Mouse (Mus musculus) ES-E14 (cell line): ENCODE measurements around the gene Chn1.

Source experiments
- CHD2 ChIP-seq: IDR thresholded peaks from 2 replicates; pipeline ENCODE4 v1.6.1; 2014; ENCODE audit warnings: mild to moderate bottlenecking, low read depth, low read length, inconsistent platforms
- HCFC1 ChIP-seq: IDR thresholded peaks from 2 replicates; pipeline ENCODE4 v1.6.1; 2012; ENCODE audit warnings: low read length, inconsistent platforms, borderline replicate concordance; ENCODE audit not compliant: insufficient read depth
- MAFK ChIP-seq: IDR thresholded peaks from 2 replicates; pipeline ENCODE4 v1.6.1; 2014; ENCODE audit warnings: mild to moderate bottlenecking, low read depth, low read length, inconsistent platforms; ENCODE audit not compliant: insufficient read depth

- TF ChIP-seq CHD2 (no peak), MAFK (no peak), HCFC1 (no peak)
Observed at GRCm38 (mm10) chr2:73682500-73682899, 92.6 kb downstream of the Chn1 start.
